Mouse (Mus musculus) frontal cortex, postnatal 36 days (tissue): ENCODE measurements at regions not wholly inside any gene's neighbourhood (a gene's known extent, or its start where the extent isn't known, plus 50 kb on each side); places are given as distances from the start of the nearest gene placed in this dataset.
A peak's percentile ranks its signal among the peaks of the same experiment; 100 is the strongest.

ENCODE experiments used
- DNase-seq, 2 experiments: peaks; one replicate each; pipeline ENCODE4 v3.0.0; 2022; ENCODE audit warnings: low spot score in 2 of 2

DNA sequence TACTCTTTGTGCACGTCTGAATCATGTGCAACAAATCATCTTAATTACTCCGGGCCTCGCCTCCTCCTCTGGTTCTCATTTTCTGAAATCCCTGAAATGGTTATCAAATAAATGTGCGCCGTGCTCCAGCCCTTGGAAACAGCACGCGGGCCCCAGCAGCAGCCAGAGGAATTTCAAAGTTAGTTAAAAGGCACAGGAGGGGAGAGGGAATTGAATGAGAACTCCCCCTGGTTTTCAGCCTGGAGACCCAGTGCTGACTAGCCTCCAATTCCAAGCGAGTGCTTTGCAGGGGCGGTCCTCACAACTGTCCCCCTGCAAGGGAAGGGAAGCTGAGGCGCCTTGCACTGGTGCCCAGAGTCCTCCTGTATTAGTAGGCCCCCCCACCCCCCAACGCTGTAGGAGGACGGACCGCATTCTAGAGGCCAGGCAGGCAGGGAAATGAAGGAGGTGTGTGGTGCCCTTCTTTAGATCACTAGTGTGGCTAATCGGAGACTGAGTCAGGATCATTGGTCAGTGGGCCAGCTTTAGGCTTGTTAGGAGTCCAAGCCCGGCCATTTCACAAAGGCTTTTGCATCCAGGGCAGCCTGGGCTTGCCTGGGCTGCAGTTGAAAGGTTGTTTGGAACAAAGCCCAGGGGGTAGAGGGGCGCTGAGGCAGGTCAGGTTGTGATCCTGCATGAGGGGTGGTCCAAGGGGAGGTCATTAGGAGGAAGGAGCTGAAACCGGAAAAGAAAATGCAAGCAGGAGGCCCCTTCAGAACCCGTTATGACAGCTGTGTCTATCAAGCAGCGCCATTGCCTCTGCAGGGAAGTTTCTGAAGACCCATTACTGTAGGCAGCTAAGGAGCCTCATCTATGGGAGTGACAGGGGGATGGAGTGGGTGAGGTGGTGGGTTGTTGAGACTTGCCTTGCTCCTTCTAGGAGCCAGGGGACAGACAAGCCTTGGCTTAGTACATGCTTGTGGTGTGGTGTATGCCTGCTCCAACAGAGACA lies 80.3 kb upstream of the Igfbp7 start:
- DNase-seq, result peak in 1 of 2 experiments; percentile 32

DNA sequence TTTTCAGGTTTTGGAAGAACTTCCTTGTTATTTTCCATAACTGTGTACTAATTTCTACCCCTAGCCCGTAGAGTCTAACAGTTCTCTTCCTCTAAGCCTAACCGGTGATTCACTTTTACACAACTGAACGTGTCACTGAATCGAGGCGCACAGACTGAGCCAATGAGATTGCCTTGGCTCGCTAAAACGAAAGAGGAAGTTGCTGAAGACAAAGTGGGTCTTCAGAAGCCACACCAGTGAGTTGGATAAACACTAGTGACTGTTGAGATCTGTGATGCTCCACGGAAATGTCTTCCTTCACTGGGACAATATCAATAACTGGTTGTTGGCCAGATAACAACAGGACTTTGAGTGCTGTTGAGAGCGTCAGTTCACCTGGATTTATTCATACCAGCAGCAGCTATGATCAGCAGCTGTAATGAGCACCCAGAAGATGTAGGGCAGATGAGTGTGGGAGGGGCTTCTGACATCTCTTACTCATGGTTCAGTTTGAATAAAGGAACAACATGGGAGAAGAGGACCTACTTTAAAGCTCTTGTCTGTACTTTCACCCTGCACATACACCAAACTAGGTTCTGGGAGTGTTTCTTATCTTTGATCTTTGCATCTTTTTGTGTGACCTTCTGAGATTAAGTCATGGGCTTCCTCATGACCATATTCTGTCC lies 75.3 kb upstream of the Igfbp7 start:
- DNase-seq, result no peak

GRCm38 (mm10) chr5:77481811-77482210 lies 74.0 kb upstream of the Igfbp7 start:
- DNase-seq, result no peak

DNA sequence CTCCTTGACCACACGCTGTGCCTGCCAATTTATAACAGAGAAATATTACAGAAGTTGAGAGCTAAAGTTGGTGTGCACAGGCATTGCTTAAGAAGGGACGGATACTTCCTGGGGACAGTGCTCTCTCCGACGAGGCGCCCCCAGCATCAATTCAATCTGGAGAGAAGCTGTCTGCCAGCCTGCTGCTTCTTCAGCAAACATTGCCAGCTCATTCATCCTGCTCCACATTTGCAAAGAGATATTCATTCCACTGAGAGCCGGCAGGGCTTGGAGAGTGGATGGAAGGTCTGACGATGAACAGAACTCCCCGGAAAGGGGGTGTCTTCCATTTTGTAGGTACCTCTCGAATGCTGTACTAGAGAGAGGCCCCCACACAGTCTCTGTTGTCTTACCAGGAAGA lies 70.0 kb upstream of the Igfbp7 start:
- peak in 1 of 2 experiments; percentile 33 for DNase-seq

DNA sequence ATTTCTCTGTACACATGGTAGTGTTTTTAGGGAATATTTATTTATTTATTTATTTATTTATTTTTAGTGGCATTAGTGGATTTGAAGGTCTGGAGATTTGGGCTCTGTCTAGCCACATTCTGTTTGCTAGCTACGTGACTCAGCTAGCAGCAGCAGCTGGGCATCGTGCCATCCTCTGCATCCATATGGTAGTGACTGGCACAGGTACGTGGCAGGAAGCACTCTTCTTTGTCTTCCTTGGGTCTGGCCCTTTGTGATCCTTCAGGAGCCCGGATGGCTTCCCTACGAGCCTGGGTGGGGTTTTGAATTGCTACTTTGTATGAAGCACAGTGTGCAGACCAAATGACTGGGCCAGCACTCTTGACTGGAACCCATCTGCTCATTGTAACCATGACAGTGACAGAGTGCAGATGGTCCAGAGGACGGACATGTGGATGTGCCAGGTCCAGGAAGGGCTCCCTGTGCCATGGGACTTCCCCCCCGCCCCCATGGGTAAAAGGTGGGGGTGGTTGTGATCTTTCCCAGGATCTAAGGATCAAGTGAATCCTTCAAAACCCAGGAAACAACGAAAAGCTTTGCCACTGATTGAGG lies 66.2 kb upstream of the Igfbp7 start:
- DNase-seq, result no peak

GRCm38 (mm10) chr5:77469236-77469766 lies 61.5 kb upstream of the Igfbp7 start:
- no peak for DNase-seq

DNA sequence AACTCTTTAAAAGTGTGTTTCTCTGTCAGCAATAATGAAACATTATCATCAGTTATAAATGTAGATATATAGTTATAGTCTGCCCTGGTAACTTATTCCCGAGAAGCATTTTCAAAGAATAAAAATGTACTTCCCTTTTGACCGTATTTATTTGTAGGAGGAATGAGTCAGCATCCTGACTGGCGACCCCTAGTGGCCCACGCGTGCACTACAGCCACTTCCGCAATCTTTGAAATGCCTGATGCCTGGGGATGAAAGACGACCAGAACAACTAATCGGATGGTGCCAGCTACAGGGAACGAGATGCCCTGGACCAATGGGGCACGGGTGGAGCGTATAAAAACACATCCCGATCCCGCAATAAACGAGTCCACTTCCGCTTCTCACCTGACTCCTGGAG lies 60.6 kb upstream of the Igfbp7 start:
- DNase-seq, result peak in 1 of 2 experiments; percentile 46

GRCm38 (mm10) chr5:77464851-77465548 lies 57.2 kb upstream of the Igfbp7 start:
- DNase-seq, result peak in 1 of 2 experiments; percentile 45

GRCm38 (mm10) chr5:77459896-77460717 lies 52.3 kb upstream of the Igfbp7 start:
- DNase-seq, result peak; percentile 97 to 98
